Mouse (Mus musculus): ENCODE results near the gene Lrrc8e.

Lrrc8e gene

GRCm38 (mm10) chr8:4226739-4227347, at the start of gene Lrrc8e:
Gene Lrrc8e, plus strand, starts transcription at chr8:4226827.
- no peak for DNase-seq

GRCm38 (mm10) chr8:4183409-4183808, 43.2 kb upstream of the Lrrc8e start:
- DNase-seq, result no peak

GRCm38 (mm10) chr8:4186151-4186550, 40.5 kb upstream of the Lrrc8e start:
- DNase-seq, result no peak

- DNase-seq, result no peak
These were observed 38.0 kb upstream of the Lrrc8e start for GRCm38 (mm10) chr8:4188605-4189004.

- DNase-seq, result no peak
These were observed 37.5 kb upstream of the Lrrc8e start for GRCm38 (mm10) chr8:4189031-4189722.

GRCm38 (mm10) chr8:4192305-4192704, 34.3 kb upstream of the Lrrc8e start:
- DNase-seq, result no peak

GRCm38 (mm10) chr8:4192807-4193587, 33.6 kb upstream of the Lrrc8e start:
- DNase-seq, result peak; percentile 96

GRCm38 (mm10) chr8:4193588-4193894, 33.1 kb upstream of the Lrrc8e start:
- DNase-seq, result no peak

- DNase-seq, result no peak
These were observed 25.3 kb upstream of the Lrrc8e start for GRCm38 (mm10) chr8:4201321-4201720.

- DNase-seq, result peak; percentile 45
These were observed 21.1 kb upstream of the Lrrc8e start for GRCm38 (mm10) chr8:4205246-4206123.

- DNase-seq, result peak; percentile 33
These were observed 20.2 kb upstream of the Lrrc8e start for GRCm38 (mm10) chr8:4206182-4207015.

GRCm38 (mm10) chr8:4207016-4207350, 19.6 kb upstream of the Lrrc8e start:
- DNase-seq, result no peak

- no peak for DNase-seq
These were observed 15.5 kb upstream of the Lrrc8e start for GRCm38 (mm10) chr8:4211097-4211496.

- peak; percentile 42 for DNase-seq
These were observed 13.8 kb upstream of the Lrrc8e start for GRCm38 (mm10) chr8:4212809-4213209.

GRCm38 (mm10) chr8:4213210-4214005, 13.2 kb upstream of the Lrrc8e start:
- DNase-seq, result peak; percentile 73

GRCm38 (mm10) chr8:4214006-4214980, 12.3 kb upstream of the Lrrc8e start:
- peak; percentile 70 for DNase-seq

GRCm38 (mm10) chr8:4216296-4216695, 10.3 kb upstream of the Lrrc8e start:
- DNase-seq, result no peak

- peak; percentile 52 for DNase-seq
These were observed 9.6 kb upstream of the Lrrc8e start, which contains the start of gene Prr36 for GRCm38 (mm10) chr8:4216791-4217621. Gene Prr36, minus strand, starts transcription at chr8:4217459.

- DNase-seq, result no peak
These were observed 7.0 kb upstream of the Lrrc8e start for GRCm38 (mm10) chr8:4219617-4220016.

Measured in thymus, postnatal 4 days (tissue).